Mouse (Mus musculus) heart, adult 2 months (tissue): ENCODE results near the gene Gm10447. TPM values are rescaled to one million over a fixed set of nuclear protein-coding genes. Genes with fewer than 3 reads are reported as not detected.

ENCODE experiments used
- DNase-seq, 2 experiments: peaks; one replicate each; pipeline ENCODE4 v3.0.0; 2021
- H3K27ac ChIP-seq: fragments of 200-600 bp; 2 replicates; pipeline ENCODE4 v1.8.1; 2022
- H3K27me3 ChIP-seq: fragments of 200-500 bp; 2 replicates; pipeline ENCODE4 v1.6.1; 2012; ENCODE audit warnings: mild to moderate bottlenecking, low read length, inconsistent platforms, mixed read lengths; ENCODE audit not compliant: control insufficient read depth, insufficient read depth
- H3K36me3 ChIP-seq: fragments of 200-500 bp; 2 replicates; pipeline ENCODE4 v1.6.1; 2012; ENCODE audit warnings: low read length, inconsistent platforms; ENCODE audit not compliant: control insufficient read depth, insufficient read depth
- H3K4me1 ChIP-seq: fragments of 200-500 bp; 2 replicates; pipeline ENCODE4 v1.6.1; 2011; ENCODE audit warnings: low read length; ENCODE audit not compliant: control insufficient read depth, insufficient read depth
- H3K4me3 ChIP-seq: fragments of 200-600 bp; 2 replicates; pipeline ENCODE4 v1.8.1; 2022
- H3K79me2 ChIP-seq: fragments of 200-500 bp; replicated peaks from 2 replicates; pipeline ENCODE4 v1.6.1; 2012; ENCODE audit warnings: mild to moderate bottlenecking, inconsistent platforms, low read length, moderate library complexity, mixed read lengths; ENCODE audit not compliant: control insufficient read depth, insufficient read depth
- H3K9ac ChIP-seq: fragments of 200-500 bp; 2 replicates; pipeline ENCODE4 v1.6.1; 2012; ENCODE audit warnings: low read depth, mild to moderate bottlenecking, control low read depth, inconsistent platforms, low read length, mixed read lengths
- CTCF ChIP-seq: fragments of 200-600 bp; IDR thresholded peaks from 2 replicates; pipeline ENCODE4 v1.8.1; 2022; ENCODE audit warnings: antibody characterized with exemption, mild to moderate bottlenecking, moderate library complexity
- EP300 ChIP-seq: fragments of 200-500 bp; IDR thresholded peaks from 2 replicates; pipeline ENCODE4 v1.6.1; 2011; ENCODE audit warnings: low read depth, low read length, control low read depth; ENCODE audit not compliant: insufficient read depth
- POLR2A ChIP-seq: fragments of 200-500 bp; IDR thresholded peaks from 2 replicates; pipeline ENCODE4 v1.6.1; 2011; ENCODE audit warnings: mild to moderate bottlenecking, low read depth, low read length, control low read depth; ENCODE audit not compliant: insufficient read depth
- WGBS: fragments of 180-500 bp; shearing (Covaris S2); methylation state at CpG from one replicate; pipeline ENCODE4 v1.1.7; 2018; 5-methylcytosine and 5-hydroxymethylcytosine counted together
- intact Hi-C: fragments of 180-260 bp; cut with DNase I; formaldehyde crosslinking; loops from one replicate; pipeline ENCODE4 v1.15.1; 2025
- polyA plus RNA-seq: library from polyadenylated mRNA; depleted of rRNA; stranded (reverse); fragments of >200 nt; gene quantifications from 2 replicates; pipeline ENCODE4 v1.2.3, GENCODE M21; 2012
- total RNA-seq, 2 experiments: library from RNA; stranded (reverse); gene quantifications; 2 replicates each; pipeline ENCODE4 v1.2.3; 2021

The Gm10447 gene
- total and polyA plus RNA-seq, 3 experiments = not detected

- Histone ChIP-seq H3K79me2 (no peaks in the 10 kb centered on the region), H3K9ac (no peak overlapping the region), H3K4me3 (no peak overlapping the region), H3K4me1 (no peaks in the 10 kb centered on the region; the same call in 1 of the 2 replicates), H3K27me3 (peaks cover 14% of the 10 kb centered on the region), H3K36me3 (no peaks in the 10 kb centered on the region), H3K27ac (no peak overlapping the region)
- TF ChIP-seq POLR2A (no peak), CTCF (no peak), EP300 (no peak)
- DNase-seq = no peak
- 26% methylated on average over 8 of the region's 8 CpGs for WGBS
- intact Hi-C loops = no loop called here
These were observed 18.7 kb upstream of the Gm10447 start for GRCm38 (mm10) chr11:53475620-53476019.

- DNase-seq = no peak
- WGBS = 84% methylated on average over 3 of the region's 3 CpGs
- Histone ChIP-seq H3K79me2 (no peaks in the 10 kb centered on the region), H3K4me3 (no peak overlapping the region), H3K27me3 (no peaks in the 10 kb centered on the region), H3K4me1 (peaks cover 1% of the 10 kb centered on the region; the same call in 1 of the 2 replicates), H3K27ac (no peak overlapping the region), H3K9ac (no peak overlapping the region), H3K36me3 (no peaks in the 10 kb centered on the region)
- intact Hi-C loops = loop anchor here (5.0 kb wide), 1 partner anchor 55 kb away; no protein-coding TSS in a partner anchor
- TF ChIP-seq CTCF = peak; percentile 33
- no peak for TF ChIP-seq POLR2A
- no peak for TF ChIP-seq EP300
These were observed 15.8 kb upstream of the Gm10447 start for GRCm38 (mm10) chr11:53472709-53473108.

- no peak within 1 kb of the TSS for H3K9ac ChIP-seq
- no peaks in the 10 kb centered on the region for H3K27me3 ChIP-seq
These were observed 13.2 kb upstream of the Gm10447 start, which contains the start of gene Gm9837 for GRCm38 (mm10) chr11:53469968-53470695. TSS of gene Gm9837 (minus strand) at chr11:53470479.

GRCm38 (mm10) chr11:53469294-53469967 is 12.5 kb upstream of the Gm10447 start:
- Histone ChIP-seq H3K27ac (peak overlapping the region; percentile 72; the same call in 1 of the 2 replicates), H3K4me1 (peaks cover 3% of the 10 kb centered on the region; the same call in 1 of the 2 replicates), H3K9ac (no peak overlapping the region), H3K27me3 (no peaks in the 10 kb centered on the region), H3K4me3 (peak overlapping the region; percentile 24), H3K79me2 (no peaks in the 10 kb centered on the region), H3K36me3 (no peaks in the 10 kb centered on the region)
- 37% methylated on average over 16 of the region's 16 CpGs for WGBS
- no peak for DNase-seq
- intact Hi-C loops = loop anchor here (5.0 kb wide), 2 partner anchors 57 to 98 kb away; partner anchors contain the start of gene Kif3a
- no peak for TF ChIP-seq EP300
- TF ChIP-seq CTCF = no peak
- no peak for TF ChIP-seq POLR2A

More at GRCm38 (mm10) chr11:53469968-53470695, 13.2 kb upstream of the Gm10447 start, which contains the start of gene Gm9837:
- intact Hi-C loops = loop anchor here (1.0 to 5.0 kb wide), 6 partner anchors 57 to 267 kb away; partner anchors contain the start of gene Kif3a
- Histone ChIP-seq H3K79me2 (no peaks in the 10 kb centered on the region), H3K4me1 (peaks cover 3% of the 10 kb centered on the region; the same call in 1 of the 2 replicates), H3K4me3 (peak within 1 kb of the TSS; percentile 24), H3K27ac (peak within 1 kb of the TSS; percentile 72), H3K36me3 (no peaks in the 10 kb centered on the region)
- DNase-seq = peak; percentile 88 to 90
- TF ChIP-seq CTCF = peak; percentile 95
- peak; percentile 98 for TF ChIP-seq EP300
- peak; percentile 29; the same call in 1 of the 2 replicates for TF ChIP-seq POLR2A
- WGBS = 4% methylated on average over 29 of the region's 29 CpGs

- Histone ChIP-seq H3K79me2 (no peaks in the 10 kb centered on the region), H3K36me3 (no peaks in the 10 kb centered on the region), H3K27ac (no peak overlapping the region), H3K9ac (peak overlapping the region; percentile 57), H3K27me3 (0 out of 2 replicates have a peak, but pooled peaks cover 2% of the 10 kb centered on the region), H3K4me1 (peaks cover 3% of the 10 kb centered on the region; the same call in 1 of the 2 replicates), H3K4me3 (peak overlapping the region; percentile 36; the same call in 1 of the 2 replicates)
- intact Hi-C loops = loop anchor here (5.0 kb wide), 2 partner anchors 54 to 101 kb away; partner anchors contain the start of gene Kif3a
- peak; percentile 74 to 85 for DNase-seq
- TF ChIP-seq POLR2A (no peak), CTCF (peak; percentile 97)
- 12% methylated on average over 40 of the region's 40 CpGs for WGBS
These were observed 9.5 kb upstream of the Gm10447 start for GRCm38 (mm10) chr11:53466231-53466971.
